Mouse (Mus musculus) CH12.LX (cell line): Measurements from ENCODE around the gene Dnah17. TPM values are rescaled to one million over a fixed set of nuclear protein-coding genes. Genes with fewer than 3 reads are reported as not detected.

Source experiments
- DNase-seq: peaks from one replicate; pipeline ENCODE4 v3.0.0-alpha.2; 2013; ENCODE audit errors: extremely low read depth
- H3K27ac ChIP-seq: 2 replicates; pipeline ENCODE4 v1.5.1; 2012; ENCODE audit warnings: low read depth, mild to moderate bottlenecking, control low read depth, moderate library complexity; ENCODE audit not compliant: insufficient read depth
- H3K27me3 ChIP-seq: replicated peaks from 2 replicates; pipeline ENCODE3; 2012; ENCODE audit warnings: inconsistent platforms
- H3K36me3 ChIP-seq, 2 experiments: replicated peaks in 1 of 2; 2 replicates each; pipeline versions ENCODE3 to v1.6.1; 2012; ENCODE audit warnings: inconsistent platforms in 1 of 2, low read length in 1 of 2, mild to moderate bottlenecking in 1 of 2, mixed read lengths in 1 of 2, moderate library complexity in 1 of 2; ENCODE audit not compliant: control insufficient read depth in 1 of 2, insufficient read depth in 1 of 2
- H3K4me1 ChIP-seq, 2 experiments: 2 replicates each; pipeline ENCODE4 v1.6.1; 2012; ENCODE audit warnings: inconsistent platforms in 1 of 2, moderate library complexity in 1 of 2; ENCODE audit not compliant: insufficient read depth in 2 of 2, control insufficient read depth in 1 of 2
- H3K4me2 ChIP-seq: 2 replicates; pipeline ENCODE4 v1.6.1; 2012; ENCODE audit warnings: low read depth, mild to moderate bottlenecking, control low read depth; ENCODE audit not compliant: poor library complexity, insufficient read depth, severe bottlenecking
- H3K4me3 ChIP-seq, 3 experiments: fragments of 150-350 bp in 1 of 3; sonication (generic) in 1 of 3; replicated peaks in 1 of 3; 2 replicates each; pipeline versions ENCODE3 to v1.5.1; 2011 to 2012; ENCODE audit warnings: low read depth in 2 of 3, low read length in 2 of 3, mild to moderate bottlenecking in 2 of 3, moderate library complexity in 2 of 3, control low read depth in 1 of 3, improper control_type of control experiment in 1 of 3, inconsistent platforms in 1 of 3, mixed read lengths in 1 of 3; ENCODE audit not compliant: poor library complexity in 1 of 3
- H3K79me2 ChIP-seq: replicated peaks from 2 replicates; pipeline ENCODE4 v1.6.1; 2012; ENCODE audit warnings: mild to moderate bottlenecking, moderate library complexity; ENCODE audit not compliant: control insufficient read depth, poor library complexity, insufficient read depth, severe bottlenecking; ENCODE audit errors: extremely low read depth
- H3K9ac ChIP-seq: 2 replicates; pipeline ENCODE4 v1.6.1; 2012; ENCODE audit warnings: low read depth, mild to moderate bottlenecking, control low read depth, moderate library complexity; ENCODE audit not compliant: insufficient read depth
- H3K9me3 ChIP-seq: replicated peaks from 2 replicates; pipeline ENCODE3; 2012; ENCODE audit warnings: low read length, inconsistent platforms, mixed read lengths
- BHLHE40 ChIP-seq: IDR thresholded peaks from 2 replicates; pipeline ENCODE4 v1.6.1; 2011; ENCODE audit warnings: mild to moderate bottlenecking, low read depth, low read length, improper control_type of control experiment
- CHD1 ChIP-seq: IDR thresholded peaks from 2 replicates; pipeline ENCODE4 v1.6.1; 2012; ENCODE audit warnings: low read depth, low read length, improper control_type of control experiment, inconsistent platforms
- ELF1 ChIP-seq: IDR thresholded peaks from 2 replicates; pipeline ENCODE4 v1.6.1; 2014; ENCODE audit warnings: low read depth, mild to moderate bottlenecking, inconsistent platforms, low read length, improper control_type of control experiment
- ETS1 ChIP-seq: conservative IDR thresholded peaks from 2 replicates; pipeline ENCODE4 v1.6.1; 2012; ENCODE audit warnings: low read depth, mild to moderate bottlenecking, inconsistent platforms, low read length, improper control_type of control experiment, moderate library complexity
- GABPA ChIP-seq: IDR thresholded peaks from 2 replicates; pipeline ENCODE4 v1.6.1; 2012; ENCODE audit warnings: low read depth, low read length, improper control_type of control experiment, inconsistent platforms; ENCODE audit not compliant: insufficient replicate concordance
- HCFC1 ChIP-seq: IDR thresholded peaks from 2 replicates; pipeline ENCODE4 v1.6.1; 2012; ENCODE audit warnings: low read depth, mild to moderate bottlenecking, inconsistent platforms, low read length, improper control_type of control experiment
- JUND ChIP-seq: conservative IDR thresholded peaks from 2 replicates; pipeline ENCODE4 v1.6.1; 2011; ENCODE audit warnings: low read depth, low read length, improper control_type of control experiment
- KAT2A ChIP-seq: IDR thresholded peaks from 2 replicates; pipeline ENCODE4 v1.6.1; 2012; ENCODE audit warnings: low read length, improper control_type of control experiment, inconsistent platforms; ENCODE audit not compliant: insufficient replicate concordance
- MAFK ChIP-seq: IDR thresholded peaks from 2 replicates; pipeline ENCODE4 v1.6.1; 2011; ENCODE audit warnings: low read length, improper control_type of control experiment; ENCODE audit not compliant: insufficient replicate concordance
- MAX ChIP-seq: IDR thresholded peaks from 2 replicates; pipeline ENCODE4 v1.6.1; 2011; ENCODE audit warnings: low read length, improper control_type of control experiment
- MAZ ChIP-seq: IDR thresholded peaks from 2 replicates; pipeline ENCODE4 v1.6.1; 2012; ENCODE audit warnings: low read depth, mild to moderate bottlenecking, inconsistent platforms, low read length, improper control_type of control experiment, moderate library complexity
- MXI1 ChIP-seq: IDR thresholded peaks from 2 replicates; pipeline ENCODE4 v1.6.1; 2011; ENCODE audit warnings: mild to moderate bottlenecking, low read depth, low read length, improper control_type of control experiment
- MYC ChIP-seq: IDR thresholded peaks from 2 replicates; pipeline ENCODE4 v1.6.1; 2011; ENCODE audit warnings: low read depth, mild to moderate bottlenecking, improper control_type of control experiment, low read length
- NELFE ChIP-seq: IDR thresholded peaks from 2 replicates; pipeline ENCODE4 v1.6.1; 2011; ENCODE audit warnings: low read depth, low read length, improper control_type of control experiment
- NRF1 ChIP-seq: IDR thresholded peaks from 2 replicates; pipeline ENCODE4 v1.6.1; 2014; ENCODE audit warnings: low read depth, mild to moderate bottlenecking, inconsistent platforms, low read length, improper control_type of control experiment, moderate library complexity
- POLR2A ChIP-seq: IDR thresholded peaks from 2 replicates; pipeline ENCODE4 v1.6.1; 2011; ENCODE audit warnings: low read depth, mild to moderate bottlenecking, improper control_type of control experiment, low read length
- POLR2AphosphoS2 ChIP-seq: IDR thresholded peaks from 2 replicates; pipeline ENCODE4 v1.6.1; 2011; ENCODE audit warnings: low read depth, low read length, improper control_type of control experiment
- RAD21 ChIP-seq: IDR thresholded peaks from 2 replicates; pipeline ENCODE4 v1.6.1; 2011; ENCODE audit warnings: low read depth, mild to moderate bottlenecking, low read length, improper control_type of control experiment, moderate library complexity
- TBP ChIP-seq: conservative IDR thresholded peaks from 2 replicates; pipeline ENCODE4 v1.6.1; 2011; ENCODE audit warnings: low read depth, low read length, improper control_type of control experiment
- USF1 ChIP-seq: IDR thresholded peaks from 2 replicates; pipeline ENCODE4 v1.6.1; 2014; ENCODE audit warnings: low read depth, mild to moderate bottlenecking, inconsistent platforms, low read length, improper control_type of control experiment
- ZC3H11A ChIP-seq: IDR thresholded peaks from 2 replicates; pipeline ENCODE4 v1.6.1; 2012; ENCODE audit warnings: low read depth, mild to moderate bottlenecking, inconsistent platforms, low read length, improper control_type of control experiment
- ZKSCAN1 ChIP-seq: IDR thresholded peaks from 2 replicates; pipeline ENCODE4 v1.6.1; 2012; ENCODE audit warnings: low read depth, inconsistent platforms, low read length, improper control_type of control experiment, borderline replicate concordance
- ZMIZ1 ChIP-seq: IDR thresholded peaks from 2 replicates; pipeline ENCODE4 v1.6.1; 2012; ENCODE audit warnings: low read depth, mild to moderate bottlenecking, inconsistent platforms, low read length, improper control_type of control experiment
- ZNF384 ChIP-seq: IDR thresholded peaks from 2 replicates; pipeline ENCODE4 v1.6.1; 2012; ENCODE audit warnings: low read depth, low read length, improper control_type of control experiment, inconsistent platforms
- dilution Hi-C: fragments of 300-500 bp; cut with MboI; formaldehyde crosslinking; loops from 2 replicates; pipeline ENCODE4 v1.14.3; 2020; ENCODE audit warnings: low sequenced_read_pairs; ENCODE audit not compliant: extremely low pct_unique_long_range_greater_than_20kb, extremely low pct_ligation_motif_present
- in situ Hi-C: fragments of 300-500 bp; cut with MboI; formaldehyde crosslinking; loops from 3 replicates; pipeline ENCODE4 v1.14.3; 2019; ENCODE audit warnings: low sequenced_read_pairs, low pct_ligation_motif_present, low pct_unique_long_range_greater_than_20kb, mixed read lengths
- polyA plus RNA-seq: library from polyadenylated mRNA; unstranded; fragments of >175 nt; gene quantifications from 2 replicates; pipeline ENCODE4 v1.2.1, GENCODE M21; 2012; ENCODE audit warnings: low read depth; ENCODE audit not compliant: insufficient read length
- total RNA-seq, 2 experiments: library from RNA; depleted of rRNA; stranded (reverse); fragments of 300-350 nt in 1 of 2; fragments of >200 nt in 1 of 2; gene quantifications; 2 replicates each; pipeline ENCODE4 v1.2.3; 2012 to 2014

Dnah17 gene
- total RNA-seq (2012; rRNA removed) (0.08 TPM in 2 replicates), total RNA-seq (2014; rRNA removed) (0.04 TPM in 1 of 2 replicates, not detected in the other), polyA plus RNA-seq (0.23 and 0.34 TPM in 2 replicates)

- peak within 1 kb of the TSS; percentile 40 for H3K4me2 ChIP-seq
- no peak for DNase-seq
- in situ Hi-C loops (no loop called here), dilution Hi-C loops (no loop called here)
- peak within 1 kb of the TSS in 1 of 3 experiments; percentile 32 for H3K4me3 ChIP-seq
- no peaks in the 10 kb centered on the region for H3K27me3 ChIP-seq
- H3K9me3 ChIP-seq = no peaks in the 10 kb centered on the region
- no peaks in the 10 kb centered on the region for H3K79me2 ChIP-seq
- H3K27ac ChIP-seq = no peak within 1 kb of the TSS
- no peak within 1 kb of the TSS for H3K9ac ChIP-seq
- H3K4me1 ChIP-seq = peaks cover 11 to 47% of the 10 kb centered on the region in 2 experiments
- no peaks in the 10 kb centered on the region for H3K36me3 ChIP-seq
- TF ChIP-seq ELF1 = no peak
- TF ChIP-seq NELFE = no peak
- no peak for TF ChIP-seq POLR2AphosphoS2
- no peak for TF ChIP-seq HCFC1
- no peak for TF ChIP-seq USF1
- TF ChIP-seq POLR2A = no peak
- TF ChIP-seq TBP = no peak
- TF ChIP-seq RAD21 = no peak
- TF ChIP-seq ZNF384 = no peak
- no peak for TF ChIP-seq ZC3H11A
- TF ChIP-seq ZMIZ1 = no peak
- no peak for TF ChIP-seq KAT2A
- no peak for TF ChIP-seq MAFK
- no peak for TF ChIP-seq GABPA
- no peak for TF ChIP-seq NRF1
- no peak for TF ChIP-seq CHD1
- TF ChIP-seq ZKSCAN1 = no peak
- no peak for TF ChIP-seq MXI1
- TF ChIP-seq MAZ = no peak
- TF ChIP-seq JUND = no peak
Observed at GRCm38 (mm10) chr11:118130534-118130933, at the start of gene Dnah17. Dnah17 (minus strand) TSS chr11:118130634.

- peaks cover 10 to 44% of the 10 kb centered on the region in 2 experiments for H3K4me1 ChIP-seq
- H3K27ac ChIP-seq = no peak overlapping the region
- peak; percentile 72 for TF ChIP-seq BHLHE40
- no peak for TF ChIP-seq MAZ
- TF ChIP-seq MAFK = no peak
- no peak for TF ChIP-seq ETS1
- peak; percentile 45 for TF ChIP-seq MAX
- TF ChIP-seq MYC = 0 out of 2 replicates have a peak, but pooled peaks have one; percentile 10
- TF ChIP-seq, all 38 proteins: peak for 3
- no peak overlapping the region for H3K9ac ChIP-seq
- H3K79me2 ChIP-seq = no peaks in the 10 kb centered on the region
- no peak for DNase-seq
- in situ Hi-C loops = no loop called here
- H3K27me3 ChIP-seq = no peaks in the 10 kb centered on the region
- dilution Hi-C loops = no loop called here
- H3K36me3 ChIP-seq = peaks cover 88 to 100% of the 10 kb centered on the region in 2 experiments
- no peak overlapping the region for H3K4me2 ChIP-seq
- no peaks in the 10 kb centered on the region for H3K9me3 ChIP-seq
- H3K4me3 ChIP-seq = no peak overlapping the region
Observed at GRCm38 (mm10) chr11:118180199-118180598, 49.8 kb upstream of the Dnah17 start.
